Mouse (Mus musculus): ENCODE measurements around the gene Large1.
"Not testable (repeated sequence)": the region's sequence is repeated elsewhere in the genome, so short reads cannot be mapped to it uniquely, and the experiment has no call there.

Large1 gene

DNA sequence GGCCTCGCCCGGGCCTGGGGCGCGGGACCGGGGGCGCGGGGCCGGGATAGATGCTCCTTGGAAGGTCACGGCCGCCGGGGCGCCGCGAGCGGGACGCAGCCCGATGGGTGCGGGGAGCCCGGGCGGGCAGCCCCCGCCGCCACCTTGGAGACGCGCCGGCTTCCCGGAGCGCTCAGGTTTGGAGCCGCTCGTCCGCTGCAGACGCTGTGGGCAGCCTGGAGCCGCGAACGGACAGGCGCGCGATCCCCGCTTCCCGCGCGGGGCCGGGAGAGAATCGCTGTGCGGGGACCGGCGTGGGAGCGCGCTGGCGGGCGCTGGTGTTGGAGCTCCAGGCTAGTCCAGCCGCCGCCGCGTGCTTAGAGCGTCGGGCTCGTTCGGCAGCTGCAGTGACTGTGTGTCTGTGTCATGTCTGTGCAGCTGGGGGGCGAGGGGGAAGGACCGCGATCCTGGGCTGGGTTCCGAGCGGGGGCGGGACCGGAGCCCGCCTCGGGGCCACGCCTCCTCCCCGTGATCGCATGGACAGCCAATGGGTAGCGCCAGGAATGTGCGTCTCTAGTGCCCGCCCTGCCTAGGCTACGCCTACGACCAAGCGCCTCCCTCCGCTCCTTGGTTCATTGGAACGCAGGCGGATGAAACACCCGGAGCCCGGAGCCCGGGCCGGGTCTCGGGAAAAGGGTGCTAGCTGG, at the start of gene Large1:
Large1 (minus strand) TSS at position 433 of the 686 bp plus-strand sequence.
- DNase-seq (ENCODE audit: inconsistent ontology term), result peak; percentile 99

DNA sequence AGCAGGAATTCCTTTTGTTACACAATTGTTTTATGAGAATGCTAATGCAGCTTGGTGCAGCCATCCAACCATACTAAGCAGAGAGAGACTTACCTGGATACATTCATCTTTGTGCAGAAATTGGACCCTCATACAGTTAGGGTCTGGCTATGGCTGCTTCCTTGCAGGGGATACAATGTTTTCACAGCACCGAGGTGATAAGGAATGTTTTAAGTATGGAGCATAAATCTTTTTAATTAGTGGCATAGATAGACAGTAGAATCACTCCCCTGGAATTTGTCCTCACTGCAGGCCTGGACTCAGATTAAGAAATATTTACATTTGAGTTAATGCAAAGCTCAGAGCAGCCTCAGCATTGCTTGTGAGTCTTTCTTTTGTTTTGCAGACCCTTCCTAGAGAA, 47.0 kb upstream of the Large1 start:
- DNase-seq (ENCODE audit: inconsistent ontology term), result no peak

DNA sequence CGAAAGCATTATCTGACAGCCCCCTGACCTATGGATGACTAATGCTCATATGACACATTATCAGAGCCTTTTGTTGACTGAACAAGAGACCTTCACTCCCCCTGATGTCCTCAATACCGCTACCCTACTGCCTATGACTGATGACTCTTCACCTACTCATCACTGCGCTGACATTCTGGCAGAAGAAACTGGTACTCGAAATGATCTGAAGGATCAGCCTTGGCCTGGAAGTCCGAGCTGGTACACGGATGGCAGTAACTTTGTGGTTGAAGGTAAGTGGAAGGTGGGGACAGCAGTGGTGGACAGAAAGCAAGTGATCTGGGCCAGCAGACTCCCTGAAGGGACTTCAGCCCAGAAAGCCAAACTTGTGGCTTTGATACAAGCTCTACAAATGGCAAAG, 19.7 kb upstream of the Large1 start:
- not testable (repeated sequence) for DNase-seq (ENCODE audit: inconsistent ontology term)

DNA sequence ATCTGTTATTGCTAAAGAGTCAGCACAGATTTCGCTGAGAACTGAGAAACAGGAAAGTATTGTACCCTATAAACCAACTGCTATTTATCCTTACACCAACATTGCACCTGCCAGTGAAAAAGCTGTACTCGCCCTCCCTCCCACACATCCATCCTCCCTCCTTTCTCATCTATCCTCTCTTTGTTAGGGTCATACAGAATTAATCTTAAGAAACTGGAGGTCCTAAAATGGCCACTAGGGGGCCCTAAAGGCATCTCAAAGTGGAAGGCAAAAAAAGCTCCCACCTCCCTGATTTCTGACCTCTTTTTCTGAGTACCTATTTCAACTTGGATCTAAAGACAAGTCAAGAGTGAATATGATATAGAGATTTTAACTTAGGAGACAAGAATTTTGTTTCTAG, 2.6 kb upstream of the Large1 start:
- DNase-seq (ENCODE audit: inconsistent ontology term), result peak; percentile 40

DNA sequence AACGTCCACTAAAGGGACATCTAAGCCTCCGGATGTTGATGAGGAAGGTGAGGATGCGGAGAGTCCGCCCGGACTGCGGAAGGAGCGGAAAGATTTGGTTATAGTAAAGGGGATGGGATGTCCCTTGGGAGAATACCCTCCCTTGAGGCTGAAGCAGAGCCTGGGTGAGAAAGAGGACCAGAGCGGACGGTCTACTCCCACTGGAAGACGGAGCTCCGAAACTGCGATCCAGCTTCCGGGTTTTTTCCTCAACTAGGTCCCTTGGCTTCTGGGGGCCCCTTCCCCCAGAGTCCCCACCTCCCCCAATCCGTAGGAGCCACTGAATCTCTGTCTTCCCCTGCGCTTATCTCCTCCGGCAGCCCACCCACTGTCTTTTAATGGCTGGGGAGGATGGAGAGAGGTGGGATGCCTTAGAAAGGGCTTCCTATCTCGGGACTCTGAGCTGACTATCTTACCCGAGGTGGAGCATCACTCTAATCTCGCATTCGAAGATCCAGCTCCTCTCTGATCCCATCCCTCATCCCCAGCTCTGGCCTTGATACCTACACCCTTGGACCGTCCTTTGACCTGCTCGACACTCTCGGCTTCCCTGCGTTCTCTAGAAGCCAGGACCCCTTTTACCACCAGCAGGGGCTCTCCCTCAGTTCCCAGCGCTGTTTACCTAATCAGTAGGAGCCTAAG, 1.0 kb upstream of the Large1 start:
- DNase-seq (ENCODE audit: inconsistent ontology term), result peak; percentile 80

DNA sequence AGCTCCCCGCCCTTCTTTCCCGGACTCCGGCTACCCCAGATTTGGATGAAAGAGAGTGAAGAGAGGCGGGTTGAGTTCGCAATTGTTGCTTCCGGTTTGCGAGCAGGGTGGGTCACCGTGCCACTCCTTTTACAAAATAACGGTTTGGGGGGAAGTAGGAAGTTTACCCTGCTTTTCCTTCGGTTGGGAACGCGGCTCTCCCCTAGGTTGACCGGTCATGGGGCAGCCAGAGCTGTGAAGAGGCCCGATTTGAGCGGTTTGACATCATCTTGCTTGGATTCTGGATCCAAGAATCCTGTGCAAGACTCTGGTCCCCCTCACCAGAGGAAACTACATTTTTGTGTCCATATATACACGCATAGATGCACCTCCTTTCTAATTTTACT, 447 bp upstream of the Large1 start:
- DNase-seq (ENCODE audit: inconsistent ontology term), result no peak

DNA sequence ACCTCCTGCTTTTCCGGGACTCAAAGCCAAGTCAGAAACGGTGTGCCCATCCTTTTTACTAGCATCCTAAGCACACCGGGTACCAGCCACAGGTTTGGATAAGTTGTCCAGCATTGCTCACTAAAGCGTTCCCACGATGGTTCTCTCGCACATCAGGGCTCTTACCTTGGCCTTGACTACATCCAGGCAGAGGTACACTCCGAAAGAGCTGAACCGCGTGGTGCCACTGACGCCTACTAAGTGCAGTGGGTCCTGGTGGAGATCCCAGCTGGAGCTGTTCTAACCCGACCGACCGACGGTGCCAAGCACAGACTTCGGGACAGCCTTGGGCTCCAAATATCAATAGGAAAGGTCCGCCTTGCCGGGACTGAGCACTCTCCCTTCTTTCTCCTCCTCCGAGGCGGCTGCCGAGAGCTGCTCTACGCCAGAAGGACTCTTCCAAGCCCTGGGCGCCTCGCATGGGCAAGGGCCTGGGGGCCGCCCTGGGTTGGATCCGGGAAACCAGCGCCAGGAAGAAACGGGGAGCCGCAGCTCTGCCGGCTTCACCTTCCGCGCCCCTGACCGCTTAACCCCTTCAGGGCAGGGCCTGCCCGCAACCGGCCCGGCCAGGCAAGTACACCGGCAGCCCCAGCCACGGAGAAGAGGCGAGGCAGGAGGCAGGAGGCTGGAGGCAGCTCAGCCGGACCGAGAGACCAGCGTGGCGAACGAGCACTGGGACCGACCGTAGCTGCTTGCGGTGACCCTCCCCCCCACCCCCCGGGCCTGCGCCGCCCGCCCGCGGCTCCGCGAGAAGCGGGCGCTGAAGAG, 836 bp downstream of the Large1 start:
- DNase-seq (ENCODE audit: inconsistent ontology term), result peak; percentile 59

DNA sequence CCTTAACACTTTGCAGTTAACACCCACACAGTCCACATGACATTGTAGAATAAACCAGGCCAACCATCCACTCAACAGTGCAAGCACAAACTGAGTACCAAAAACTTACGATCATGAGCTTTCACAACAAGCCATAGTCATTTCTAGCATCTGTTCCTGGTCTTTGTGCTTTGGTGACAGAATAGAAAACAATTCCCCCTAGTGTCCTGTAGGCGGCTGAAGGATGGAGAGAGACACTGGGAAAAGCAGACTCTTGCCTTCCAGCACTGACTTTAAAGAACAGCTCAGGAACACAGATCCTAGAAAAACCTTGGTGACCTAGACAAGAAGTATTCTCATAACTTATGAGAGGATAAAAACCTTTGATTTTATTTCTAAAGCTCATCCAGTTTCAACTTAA, 3.0 kb downstream of the Large1 start:
- peak; percentile 39 for DNase-seq (ENCODE audit: inconsistent ontology term)

DNA sequence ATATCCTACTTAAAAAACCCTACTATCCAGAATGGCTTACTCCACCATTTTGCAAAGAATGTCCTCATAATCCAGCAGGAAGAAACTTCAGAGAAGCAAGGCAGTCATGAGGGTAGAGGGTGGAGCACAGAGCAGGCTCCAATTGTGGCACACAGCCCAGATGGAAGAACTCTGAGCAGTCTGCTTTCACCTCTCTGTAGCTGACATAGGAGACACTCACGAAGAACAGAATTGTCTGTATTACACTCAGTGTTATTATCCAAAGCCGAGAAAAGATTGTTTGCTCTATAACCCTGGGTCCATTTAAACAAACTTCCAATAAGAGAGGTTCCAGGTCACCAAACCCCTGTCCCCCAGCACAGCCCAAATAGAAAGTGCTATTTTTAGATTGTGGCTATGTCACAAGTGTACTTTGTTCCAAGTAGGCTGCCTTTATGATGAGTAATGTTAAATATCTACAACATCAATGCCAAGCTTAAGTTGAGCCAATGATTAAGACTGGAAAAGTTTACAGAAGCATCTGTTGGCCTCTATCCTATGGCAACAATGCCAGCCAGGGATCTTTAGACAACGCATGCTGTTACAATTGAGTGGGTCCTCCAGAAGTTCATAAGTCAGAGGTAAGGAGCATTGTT, 10.5 kb downstream of the Large1 start:
- DNase-seq (ENCODE audit: inconsistent ontology term), result peak; percentile 78

DNA sequence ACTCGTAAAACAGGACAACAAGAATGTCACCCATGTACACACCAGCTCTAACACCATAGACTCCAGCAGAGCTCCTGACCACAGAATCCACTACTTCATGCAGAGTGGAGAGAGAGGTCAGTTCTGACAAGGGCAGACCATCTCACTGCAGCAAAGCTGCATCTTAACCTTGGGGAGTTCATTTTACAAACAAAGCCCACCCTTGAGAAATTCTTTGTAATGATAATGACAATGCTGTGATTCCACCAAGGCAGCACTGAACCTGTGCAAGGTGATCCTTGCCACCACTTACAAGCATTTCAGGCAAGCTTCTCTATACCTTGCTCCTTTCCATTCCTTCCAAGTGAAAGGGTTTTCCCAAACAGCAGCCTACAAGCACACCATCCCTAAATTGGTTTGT, 16.5 kb downstream of the Large1 start:
- DNase-seq (ENCODE audit: inconsistent ontology term), result no peak

DNA sequence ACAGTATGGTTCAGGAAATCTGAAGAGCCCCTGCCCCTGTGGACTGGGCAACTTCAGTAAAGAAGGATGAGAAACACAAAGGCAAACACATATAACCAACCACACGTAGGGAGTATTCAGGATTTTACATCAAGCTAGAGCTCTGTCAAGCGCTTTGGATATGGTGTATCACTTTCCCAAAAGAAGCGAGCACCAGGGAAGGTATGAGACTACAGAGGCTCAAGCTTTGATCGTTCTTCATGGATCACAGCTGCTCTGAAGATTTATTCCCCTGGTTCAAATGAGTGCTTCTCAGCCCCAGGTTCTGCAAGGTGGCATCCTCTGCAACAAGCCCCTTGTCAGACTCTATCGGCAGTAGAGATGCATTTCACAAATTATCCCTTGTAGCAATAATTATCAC, 24.2 kb downstream of the Large1 start:
- no peak for DNase-seq (ENCODE audit: inconsistent ontology term)

DNA sequence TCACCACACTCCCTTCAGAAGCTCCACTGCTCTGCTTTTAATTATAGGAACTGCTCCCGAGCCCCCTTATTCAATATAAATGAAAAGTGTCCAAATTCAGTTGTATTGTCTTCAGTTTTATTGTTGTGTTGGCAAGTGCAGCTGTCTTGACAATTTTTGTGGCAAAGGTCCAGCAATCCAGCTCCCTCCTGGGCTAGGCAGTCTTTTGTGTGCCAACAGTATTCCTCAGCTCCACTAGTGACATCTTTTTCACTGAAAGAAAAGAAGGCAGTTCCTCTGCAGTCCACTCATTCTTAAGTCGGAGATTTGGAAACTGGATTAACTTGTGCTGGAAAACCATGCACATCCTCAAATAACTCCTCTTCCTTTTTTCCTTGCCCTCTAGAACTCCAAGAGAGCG, 25.3 kb downstream of the Large1 start:
- no peak for DNase-seq (ENCODE audit: inconsistent ontology term)

DNA sequence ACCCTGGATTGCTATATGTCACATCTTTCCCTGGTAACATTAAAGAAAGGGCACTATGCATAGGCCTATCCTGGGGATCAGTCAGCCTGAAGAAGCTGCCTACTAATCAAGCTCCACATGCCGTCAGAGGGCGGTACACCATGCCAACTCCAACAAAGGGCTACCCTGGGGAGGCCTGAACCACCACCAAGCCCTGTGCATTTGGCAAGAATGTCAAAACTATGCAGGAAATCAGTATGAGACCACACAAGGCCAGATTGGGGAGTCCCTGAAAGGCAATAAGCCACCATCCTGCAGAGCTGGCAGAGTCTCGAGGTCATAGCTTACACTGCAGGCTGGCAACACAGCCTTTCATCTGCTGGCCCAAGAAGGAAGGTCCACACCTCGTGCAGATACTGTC, 28.7 kb downstream of the Large1 start:
- DNase-seq (ENCODE audit: inconsistent ontology term), result peak; percentile 86

DNA sequence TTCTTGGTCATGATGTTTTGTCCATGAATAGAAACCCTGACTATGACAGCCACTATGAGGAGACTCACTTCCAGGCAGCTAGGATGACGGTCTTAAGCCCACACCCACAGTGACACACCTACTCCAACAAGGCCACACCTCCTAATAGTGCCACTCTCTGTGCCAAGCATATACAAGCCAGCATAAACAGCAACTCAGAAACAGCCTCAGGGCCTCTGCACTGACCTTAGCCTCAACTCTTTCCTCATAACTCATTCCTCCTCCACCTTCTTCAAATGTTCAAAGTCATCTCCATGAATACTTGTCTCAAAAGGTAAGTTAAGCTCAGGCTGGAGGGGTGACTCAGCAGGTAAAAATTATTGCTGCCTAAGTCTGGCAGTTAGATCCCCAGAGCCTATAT, 29.7 kb downstream of the Large1 start:
- no peak for DNase-seq (ENCODE audit: inconsistent ontology term)

DNA sequence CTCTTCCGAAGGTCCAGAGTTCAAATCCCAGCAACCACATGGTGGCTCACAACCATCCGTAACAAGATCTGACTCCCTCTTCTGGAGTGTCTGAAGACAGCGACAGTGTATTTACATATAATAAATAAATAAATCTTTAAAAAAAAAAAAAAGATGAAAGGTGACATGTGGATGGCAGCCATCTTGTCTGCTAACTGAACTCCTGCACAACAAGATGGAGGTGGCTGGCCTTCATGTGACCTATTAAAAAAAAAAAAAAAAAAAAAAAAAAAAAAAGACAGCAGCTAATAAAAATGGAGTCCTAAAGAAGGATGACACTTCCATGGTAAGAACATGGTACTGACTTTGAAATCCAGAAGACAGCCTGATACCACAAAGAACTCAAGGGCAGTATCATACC, 33.8 kb downstream of the Large1 start:
- not testable (repeated sequence) for DNase-seq (ENCODE audit: inconsistent ontology term)

DNA sequence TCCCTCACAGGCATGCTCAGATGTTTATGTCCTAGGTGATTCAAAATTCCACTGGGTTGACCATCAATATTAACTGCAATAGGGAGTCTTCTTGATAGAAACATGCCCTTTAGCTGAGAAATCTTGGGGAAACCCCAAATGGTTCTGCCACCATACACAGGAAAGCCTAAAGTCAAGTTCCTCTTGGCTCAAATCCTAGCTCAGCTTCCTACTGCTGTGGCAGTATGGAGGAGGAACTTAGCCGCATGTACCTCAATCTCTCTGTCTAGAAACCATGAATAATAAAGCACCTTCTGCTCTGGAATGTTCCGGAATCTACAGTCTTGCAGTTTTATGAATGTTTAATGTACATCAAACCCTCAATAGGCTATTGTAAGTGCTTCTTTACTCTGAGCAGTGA, 39.4 kb downstream of the Large1 start:
- no peak for DNase-seq (ENCODE audit: inconsistent ontology term)

DNA sequence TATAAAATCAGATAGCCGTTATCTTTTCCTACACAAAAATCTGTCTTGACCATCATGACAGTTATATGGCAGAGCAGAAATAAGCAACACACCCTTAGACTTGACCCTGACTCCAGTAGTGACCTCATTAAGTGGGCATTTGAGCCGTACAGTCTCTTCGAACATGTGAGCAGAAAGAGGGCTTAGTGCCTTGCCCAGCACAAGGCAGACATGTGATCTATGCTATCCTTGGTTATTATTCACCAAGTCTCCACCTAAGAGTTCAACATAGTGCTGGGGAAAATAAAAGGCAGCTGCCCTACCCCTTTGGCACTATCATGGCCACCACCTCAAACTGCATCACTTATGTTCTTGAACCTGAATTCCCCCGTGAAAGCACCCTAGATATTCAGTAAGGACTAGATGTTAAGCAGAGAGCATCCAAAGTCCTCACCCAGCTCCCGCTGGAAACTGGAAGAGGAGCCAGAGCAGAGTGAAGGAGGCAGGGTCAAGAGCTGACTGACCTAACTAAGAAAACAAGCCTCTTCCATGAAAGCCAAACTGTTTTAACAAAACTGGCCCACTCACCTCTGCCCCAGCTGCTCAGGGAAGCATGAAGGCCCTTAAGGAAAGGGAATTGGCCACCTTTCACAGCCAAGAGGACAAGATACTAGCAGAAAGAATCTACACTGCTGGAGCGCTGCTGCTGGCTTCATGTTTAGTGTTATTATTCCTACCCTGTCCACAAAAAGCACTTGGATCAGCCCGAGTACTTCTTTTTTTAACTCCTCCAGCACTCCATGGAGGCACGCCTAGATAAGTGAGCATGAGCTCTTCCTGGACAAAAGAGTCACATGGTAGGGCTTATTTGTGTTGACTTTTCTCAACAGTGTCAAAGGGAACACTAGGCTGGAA, 40.4 kb downstream of the Large1 start:
- DNase-seq (ENCODE audit: inconsistent ontology term), result no peak

DNA sequence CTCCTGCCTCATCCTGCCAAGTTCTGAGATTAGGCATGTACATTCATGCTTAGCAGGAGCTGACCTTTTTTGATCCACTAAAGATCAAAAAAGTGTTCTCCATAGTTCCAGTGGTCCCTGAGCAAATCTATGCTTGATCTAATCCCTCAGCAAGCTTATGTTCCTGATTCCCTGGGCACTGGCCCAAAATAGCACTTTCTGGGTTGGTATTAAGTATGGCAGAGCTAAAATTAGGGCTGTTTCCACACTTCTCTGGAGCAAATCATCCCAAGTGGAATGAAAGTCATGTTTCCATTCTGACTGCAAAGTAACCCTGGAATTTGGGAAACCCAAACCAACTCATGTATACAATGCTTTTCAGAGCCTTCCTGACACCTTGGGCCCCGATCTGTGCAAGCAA, 42.9 kb downstream of the Large1 start:
- DNase-seq (ENCODE audit: inconsistent ontology term), result no peak

DNA sequence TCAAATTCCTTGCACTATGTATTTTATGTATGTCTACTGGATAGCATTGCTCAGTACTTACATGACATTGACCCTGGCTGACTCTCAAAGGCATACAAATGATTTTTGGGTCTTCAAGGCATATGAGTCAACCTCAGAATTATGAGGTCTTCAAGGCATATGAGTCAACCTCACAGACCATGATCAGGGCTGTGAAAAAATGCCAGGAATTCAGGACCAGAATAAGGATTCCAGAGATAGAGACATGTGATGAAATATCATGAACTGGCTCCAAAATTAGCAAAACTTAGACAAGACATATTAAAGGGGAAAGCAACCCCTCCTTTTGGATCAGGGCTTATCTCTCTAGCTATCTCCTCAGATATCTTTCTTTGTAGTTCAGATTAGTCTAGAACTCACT, 43.3 kb downstream of the Large1 start:
- peak; percentile 77 for DNase-seq (ENCODE audit: inconsistent ontology term)

DNA sequence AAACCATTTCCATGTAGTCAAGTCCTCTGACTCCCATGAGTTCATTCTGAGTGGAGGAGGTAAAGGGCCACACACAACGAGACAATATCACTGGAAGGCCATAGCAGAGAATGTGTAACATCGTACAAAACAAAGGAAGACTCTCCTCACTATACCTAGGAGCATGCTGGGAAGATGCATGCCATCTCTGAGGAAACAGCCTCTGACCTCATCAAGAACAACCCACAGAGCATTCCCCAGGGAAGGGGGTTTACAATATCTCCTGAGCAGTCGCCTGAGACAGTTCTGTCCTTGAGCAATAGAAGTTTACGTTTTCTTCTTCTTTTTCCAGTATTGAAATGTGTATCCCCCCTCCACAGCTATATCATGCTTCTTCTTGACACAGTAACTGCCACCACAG, 49.4 kb downstream of the Large1 start:
- no peak for DNase-seq (ENCODE audit: inconsistent ontology term)

DNA sequence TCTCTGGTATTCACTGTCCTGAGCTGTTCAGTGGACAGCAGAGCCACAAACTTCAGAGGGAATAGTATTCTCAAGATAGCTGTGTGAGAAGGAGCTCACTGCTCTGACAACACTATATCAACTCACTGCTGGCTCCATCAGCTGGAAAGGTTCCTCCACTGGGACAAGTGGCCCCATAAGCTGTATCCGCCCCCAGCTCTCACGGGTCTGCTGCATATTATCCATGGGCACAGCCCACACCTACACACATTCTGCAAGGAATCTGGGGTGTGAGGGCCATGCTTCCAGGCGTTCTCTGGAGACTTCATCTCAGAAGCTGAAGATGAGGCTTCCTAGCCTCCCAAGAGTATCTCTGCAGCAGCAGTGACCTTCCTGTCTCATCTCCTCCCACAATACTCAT, 50.4 kb downstream of the Large1 start:
- DNase-seq (ENCODE audit: inconsistent ontology term), result no peak
